Mouse (Mus musculus): ENCODE measurements around the gene Faim. TPM values are rescaled to one million over a fixed set of nuclear protein-coding genes. Genes with fewer than 3 reads are reported as not detected.
A peak's percentile ranks its signal among the peaks of the same experiment; 100 is the strongest.

Faim gene
- total RNA-seq, 2 experiments from 2014 or later, result 5.1 to 6.7 TPM

DNA sequence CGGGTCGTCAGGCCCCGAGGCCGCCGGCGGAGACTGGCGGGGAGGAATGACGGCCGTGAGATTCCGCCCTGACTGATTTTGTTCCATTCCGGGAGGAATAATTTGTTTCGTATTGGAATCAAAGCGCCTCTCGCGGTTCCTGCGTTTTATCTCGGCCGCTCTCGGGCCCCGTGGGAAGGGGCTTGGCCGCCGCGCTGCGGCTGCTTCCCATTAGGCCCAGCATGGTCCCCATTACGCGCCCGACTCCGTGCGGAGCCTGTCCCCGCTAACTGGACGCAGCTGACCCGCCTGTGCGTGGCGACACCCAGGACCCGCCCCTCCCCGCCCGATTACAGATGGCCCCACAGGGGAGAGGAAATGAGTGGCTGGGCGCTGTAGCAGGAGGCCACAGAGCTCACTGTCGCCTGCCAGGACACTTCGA lies 13.1 kb upstream of the Faim start:
- DNase-seq, result no peak
- intact Hi-C loops (cut with DNase I), result no loop called here

DNA sequence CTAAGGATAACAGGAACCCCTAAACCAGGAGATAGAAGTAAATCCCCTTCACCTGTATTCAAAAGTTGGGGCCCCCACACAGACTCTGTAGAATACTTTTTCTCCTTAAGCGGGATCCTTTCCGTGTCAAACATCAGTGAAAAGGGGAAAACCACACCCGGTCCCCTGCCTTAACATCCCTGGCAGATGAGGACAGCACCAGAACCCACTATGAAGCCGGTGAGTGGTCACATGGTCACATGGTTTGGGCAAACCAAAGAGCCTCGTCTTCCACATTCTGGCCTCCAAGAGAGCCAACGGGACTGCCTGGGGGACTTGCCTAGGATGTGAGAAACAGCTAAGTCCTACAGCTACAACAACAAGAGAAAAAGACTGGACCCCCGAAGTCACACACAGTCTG lies 12.6 kb upstream of the Faim start:
- DNase-seq, result no peak
- intact Hi-C loops (cut with DNase I), result no loop called here

DNA sequence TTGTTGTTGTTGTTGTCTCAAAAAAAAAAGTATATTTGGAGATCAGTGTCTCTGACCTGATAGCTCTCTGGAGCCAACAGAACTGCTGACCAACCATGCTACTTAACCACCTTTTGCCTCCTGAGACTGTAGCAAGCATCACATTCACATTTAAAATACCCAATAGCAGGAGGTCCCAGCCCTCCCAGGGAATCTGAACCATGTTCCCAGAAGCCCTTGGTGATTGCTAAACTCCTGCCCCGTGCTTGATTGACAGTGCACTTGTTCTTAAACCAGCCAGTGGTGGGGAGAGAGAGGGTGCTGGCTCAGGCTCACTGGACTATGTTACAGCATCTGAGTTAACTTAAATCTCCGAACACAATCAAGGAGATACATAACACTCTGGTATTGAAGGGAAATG lies 11.3 kb upstream of the Faim start:
- DNase-seq, result no peak
- intact Hi-C loops (cut with DNase I), result loop anchor here (5.0 kb wide), 1 partner anchor 267 kb away; the partner anchor contains the start of gene Cep70

DNA sequence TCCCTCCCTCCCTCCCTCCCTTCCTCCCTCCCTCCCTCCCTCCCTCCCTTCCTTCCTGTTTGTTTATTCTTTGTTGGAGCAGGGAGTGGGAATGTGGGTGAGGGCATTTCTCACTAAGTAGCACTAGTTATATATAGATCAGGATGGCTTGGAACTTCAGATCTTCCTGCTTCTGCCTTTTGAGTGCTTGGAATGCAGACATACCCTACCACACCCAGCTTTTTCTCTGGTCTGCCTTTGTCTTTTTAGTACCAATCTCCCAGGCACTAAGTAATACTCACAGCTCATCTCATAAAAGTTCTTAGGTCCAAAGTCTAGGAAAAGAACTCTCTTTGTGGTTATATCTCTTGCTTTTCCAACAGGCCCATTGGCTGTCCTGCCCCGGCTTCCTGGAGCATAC lies 10.1 kb upstream of the Faim start:
- intact Hi-C loops (cut with DNase I), result loop anchor here (5.0 kb wide), 1 partner anchor 266 kb away; the partner anchor contains the start of gene Cep70
- no peak for DNase-seq

DNA sequence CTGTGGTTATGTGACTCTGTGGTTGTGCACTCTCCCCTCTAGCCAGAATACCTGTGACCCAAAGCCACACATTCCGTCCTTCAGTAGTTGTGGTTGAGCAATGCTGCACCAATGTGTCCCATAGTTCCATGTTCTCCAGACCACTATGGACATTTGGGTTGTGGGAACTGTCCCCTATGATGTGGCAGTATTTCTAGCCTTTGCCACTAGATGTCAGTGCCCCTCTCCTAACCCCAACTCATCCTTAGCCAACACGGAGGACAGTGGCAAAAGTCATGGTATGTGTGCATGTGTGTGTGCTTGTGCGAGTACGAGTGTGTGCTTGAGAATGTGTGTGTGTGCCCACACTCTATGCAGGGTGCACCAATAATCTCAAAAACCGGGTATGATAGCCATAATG lies 9.7 kb upstream of the Faim start:
- intact Hi-C loops (cut with DNase I), result loop anchor here (5.0 kb wide), 1 partner anchor 266 kb away; the partner anchor contains the start of gene Cep70
- DNase-seq, result no peak

DNA sequence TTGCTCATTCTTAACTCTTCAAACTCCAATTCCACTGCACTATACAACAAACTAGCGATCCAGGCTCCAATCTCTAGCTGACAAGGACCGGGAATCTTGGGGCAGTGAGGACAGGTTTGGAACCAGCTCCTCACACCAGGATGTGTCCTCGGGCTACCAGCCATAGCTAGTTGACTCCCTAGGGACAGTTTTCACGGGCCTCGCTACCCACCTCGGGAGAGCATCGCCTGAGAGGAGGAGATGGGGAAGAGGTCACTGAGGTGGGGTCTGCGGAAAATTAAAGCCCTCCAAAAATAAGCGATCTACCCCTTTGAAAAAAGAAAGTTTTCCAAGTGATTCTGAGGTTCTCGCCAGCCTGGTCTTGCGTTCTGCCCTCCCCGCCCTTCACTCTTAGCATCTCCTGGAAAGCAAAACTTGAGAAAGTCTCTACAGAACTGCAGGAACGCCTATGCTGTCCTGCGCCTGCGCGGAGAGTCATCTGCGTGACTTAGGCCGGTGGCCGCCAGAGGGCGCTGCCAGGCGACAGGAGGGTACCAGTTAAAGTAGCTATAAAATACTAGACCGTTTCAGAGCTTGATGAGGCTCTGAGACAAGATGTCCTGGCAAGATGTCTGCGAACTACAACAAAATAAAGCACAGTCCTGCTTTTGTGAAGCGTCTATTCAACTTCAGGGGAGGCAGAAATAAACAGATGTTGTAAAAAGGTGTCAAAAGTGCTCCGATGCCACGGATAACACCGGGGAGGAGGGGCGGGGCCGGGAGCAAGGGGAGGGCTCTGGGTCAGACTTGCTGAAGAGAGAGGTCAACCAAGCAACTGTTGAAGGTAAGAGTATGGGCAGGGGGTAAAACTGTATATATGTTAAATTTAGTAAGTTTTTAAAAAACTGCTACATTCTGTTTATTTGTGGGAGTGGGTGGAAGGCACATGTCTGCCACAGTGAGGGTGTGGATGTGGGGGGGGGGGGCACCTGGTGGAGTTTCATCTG lies 6.4 kb upstream of the Faim start:
- intact Hi-C loops (cut with DNase I), result loop anchor here (2.0 to 10.0 kb wide), 3 partner anchors 263 to 595 kb away; partner anchors contain the start of genes Cep70 and Dbr1
- DNase-seq, result peak; percentile 87 to 93

DNA sequence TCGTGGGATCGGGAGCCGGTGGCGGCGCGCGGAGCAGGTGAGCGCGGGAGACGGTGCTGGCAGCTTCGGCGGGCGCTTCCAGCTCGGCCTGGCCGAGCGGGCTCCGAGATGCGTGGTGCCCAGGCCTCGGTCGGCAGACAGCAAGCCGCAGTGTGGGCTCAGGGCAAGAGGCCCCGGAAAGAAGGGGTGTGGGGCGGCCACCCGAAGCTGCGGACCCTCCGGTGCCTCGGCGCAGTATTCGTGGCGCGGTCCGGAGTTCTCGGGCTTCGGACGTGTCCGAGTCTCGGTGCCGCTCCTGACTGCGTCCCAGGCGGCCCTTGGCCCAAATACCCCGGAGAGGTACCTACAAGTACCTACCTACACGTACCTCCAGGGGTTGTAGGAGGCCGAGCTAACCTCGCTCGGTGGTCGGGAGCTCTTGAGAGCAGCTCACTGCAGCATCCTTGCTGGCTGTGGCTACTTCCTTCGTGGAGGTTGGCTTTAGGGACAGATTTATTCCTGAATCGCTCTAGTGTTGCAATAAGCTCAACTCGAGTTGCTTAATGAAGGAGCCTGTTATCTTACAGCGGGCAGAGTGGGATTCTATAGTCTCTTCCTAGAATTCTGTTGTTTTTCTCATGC lies 413 bp downstream of the Faim start:
- intact Hi-C loops (cut with DNase I), result loop anchor here (5.0 to 10.0 kb wide), 2 partner anchors 61 to 588 kb away; partner anchors contain the start of gene Dbr1
- DNase-seq, result no peak

DNA sequence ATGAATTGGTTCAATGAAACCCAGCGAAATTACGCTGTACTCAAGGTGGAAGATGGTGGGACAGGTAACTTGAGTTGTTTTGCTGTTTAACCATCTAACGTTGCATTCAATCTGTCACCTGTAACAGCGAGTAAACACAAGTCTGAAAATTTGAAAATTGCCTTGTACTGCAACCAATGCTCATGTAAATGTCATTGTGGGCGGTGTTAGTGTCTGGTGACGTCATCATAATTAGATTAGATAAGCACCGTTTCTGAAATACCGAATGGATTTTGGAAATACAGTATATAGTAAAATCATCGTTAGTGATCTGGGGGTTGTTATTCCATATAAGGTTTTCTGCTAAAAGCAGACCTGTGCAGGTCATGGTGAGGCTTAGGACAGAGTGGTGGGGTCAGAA lies 958 bp downstream of the Faim start:
- no peak for DNase-seq
- intact Hi-C loops (cut with DNase I), result loop anchor here (5.0 to 10.0 kb wide), 2 partner anchors 60 to 588 kb away; partner anchors contain the start of gene Dbr1

DNA sequence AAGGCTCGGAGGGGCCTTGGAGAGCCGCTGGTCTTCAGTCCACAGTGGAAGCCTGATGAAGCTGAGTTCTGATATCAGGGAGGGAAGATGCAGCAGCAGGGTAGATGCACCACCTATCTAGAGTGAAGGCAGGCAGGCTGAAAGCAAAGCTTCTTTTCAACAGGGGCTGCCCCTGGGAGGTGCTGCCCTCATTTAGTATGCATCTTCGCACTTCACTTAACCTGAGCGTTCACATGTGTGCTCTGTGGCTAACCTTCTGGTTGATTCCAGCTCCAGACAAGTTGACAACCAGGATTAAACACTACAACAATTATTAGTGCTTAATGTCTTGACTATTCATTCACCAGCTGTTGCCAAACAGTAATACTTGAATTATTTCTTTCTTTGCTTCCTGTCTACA lies 7.9 kb downstream of the Faim start:
- intact Hi-C loops (cut with DNase I), result no loop called here
- DNase-seq, result no peak

DNA sequence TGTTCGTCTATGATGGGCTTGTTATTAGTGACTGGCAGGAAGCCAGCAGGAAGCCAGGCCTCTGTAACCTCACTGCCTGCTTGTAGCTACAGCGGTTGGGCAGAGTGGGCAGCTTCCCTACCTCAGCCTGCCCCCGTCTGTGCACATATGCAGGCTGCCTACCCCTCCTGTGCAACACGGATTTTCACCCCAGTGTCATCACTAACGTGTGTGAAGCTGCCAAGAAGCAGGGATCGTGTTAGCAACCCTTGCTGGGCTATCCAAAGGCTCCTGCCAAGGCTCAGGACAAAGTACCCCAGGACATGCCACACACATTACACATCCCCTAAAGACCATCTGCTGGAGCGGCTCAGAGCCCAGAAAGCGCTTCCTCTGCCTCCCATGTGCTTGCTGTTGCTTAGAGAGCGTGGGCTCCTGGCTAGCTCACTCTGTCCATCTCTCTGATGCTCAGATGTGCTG lies 13.7 kb downstream of the Faim start:
- intact Hi-C loops (cut with DNase I), result no loop called here
- DNase-seq, result no peak

DNA sequence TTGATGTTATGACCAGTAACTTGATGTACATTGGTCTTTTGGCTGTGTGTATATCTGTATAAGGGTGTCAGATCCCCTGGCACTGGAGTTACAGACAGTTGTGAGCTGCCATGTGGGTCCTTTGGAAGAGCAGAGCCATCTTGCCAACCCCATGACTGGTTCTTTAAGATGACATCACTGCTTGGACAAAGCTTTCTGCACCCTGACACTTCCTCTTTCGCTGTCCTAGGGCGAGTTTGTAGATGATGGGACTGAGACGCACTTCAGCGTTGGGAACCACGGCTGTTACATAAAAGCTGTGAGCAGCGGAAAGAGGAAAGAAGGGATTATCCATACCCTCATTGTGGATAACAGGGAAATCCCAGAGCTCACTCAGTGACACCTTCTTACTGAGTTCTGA lies 15.2 kb downstream of the Faim start:
- intact Hi-C loops (cut with DNase I), result no loop called here
- no peak for DNase-seq

DNA sequence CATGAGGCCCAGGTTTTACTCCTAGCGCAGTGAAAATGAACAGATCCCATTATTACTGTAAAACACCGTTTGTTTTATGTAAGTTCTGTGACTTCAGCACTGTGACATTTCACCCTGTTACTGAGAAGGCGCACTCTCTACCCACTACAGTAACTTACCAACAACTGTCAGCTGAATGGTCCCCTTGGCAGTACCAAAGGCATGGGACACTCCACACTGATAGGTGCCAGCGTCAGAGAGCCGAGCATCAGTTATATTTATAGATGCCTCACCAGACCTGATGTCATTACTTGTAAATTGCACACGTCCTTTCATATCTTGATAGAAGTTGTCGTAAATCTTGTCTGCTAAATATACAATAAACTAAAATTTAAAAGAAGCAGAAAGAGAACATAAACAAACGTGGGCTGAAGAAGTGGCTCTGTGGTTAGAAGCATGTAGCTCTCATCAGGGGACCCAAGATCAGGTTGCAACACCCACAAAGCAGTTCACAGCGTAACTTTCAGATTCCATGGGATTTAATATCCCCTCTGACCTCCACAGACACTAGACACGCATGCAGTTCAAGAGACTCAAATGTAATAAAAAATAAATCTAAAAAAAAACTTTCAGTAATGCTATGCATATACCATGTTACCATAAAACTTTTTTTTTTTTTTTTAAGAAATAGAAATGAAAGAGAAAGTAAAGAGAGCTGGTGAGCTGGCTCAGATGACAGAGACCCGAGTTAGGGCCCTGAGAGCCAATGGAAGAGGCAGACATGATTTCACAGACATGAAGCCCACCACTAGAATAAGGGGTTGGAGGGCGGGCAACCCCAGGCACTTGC lies 23.1 kb downstream of the Faim start:
- peak in 1 of 2 experiments; percentile 4 for DNase-seq
- intact Hi-C loops (cut with DNase I), result no loop called here

DNA sequence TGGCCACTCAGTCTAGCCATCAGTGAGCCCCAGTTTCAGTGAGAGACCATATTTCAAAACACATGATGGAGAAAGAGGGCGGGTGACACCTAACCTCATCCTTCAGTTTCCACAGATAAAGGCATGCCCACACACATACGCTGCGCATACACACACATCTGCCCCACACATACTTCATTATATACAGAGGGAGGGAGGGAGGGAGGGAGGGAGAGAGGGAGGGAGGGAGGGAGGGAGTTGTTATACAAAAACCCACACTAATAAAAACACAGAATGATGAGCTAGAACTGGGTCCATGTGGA lies 23.7 kb downstream of the Faim start:
- intact Hi-C loops (cut with DNase I), result no loop called here
- no peak for DNase-seq

DNA sequence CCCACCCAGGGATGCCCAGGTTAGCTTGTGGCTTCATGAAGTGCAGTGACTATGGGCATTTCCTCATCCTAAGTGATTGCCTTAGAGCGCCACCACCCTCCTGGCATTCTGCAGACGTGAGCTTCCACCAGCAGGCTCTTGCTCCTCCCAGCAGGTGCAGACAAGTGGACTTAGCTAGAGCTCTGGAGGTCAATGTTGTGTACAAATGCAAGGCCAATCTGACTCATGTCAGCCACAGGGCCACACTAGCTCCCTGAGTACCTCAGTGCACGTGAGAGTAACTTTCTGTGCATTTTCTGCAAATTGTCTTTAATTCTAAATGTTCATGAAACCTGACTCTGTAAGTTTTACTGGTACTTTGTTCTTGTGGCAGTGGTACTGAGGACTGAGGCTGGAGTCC lies 30.1 kb downstream of the Faim start:
- intact Hi-C loops (cut with DNase I), result no loop called here

DNA sequence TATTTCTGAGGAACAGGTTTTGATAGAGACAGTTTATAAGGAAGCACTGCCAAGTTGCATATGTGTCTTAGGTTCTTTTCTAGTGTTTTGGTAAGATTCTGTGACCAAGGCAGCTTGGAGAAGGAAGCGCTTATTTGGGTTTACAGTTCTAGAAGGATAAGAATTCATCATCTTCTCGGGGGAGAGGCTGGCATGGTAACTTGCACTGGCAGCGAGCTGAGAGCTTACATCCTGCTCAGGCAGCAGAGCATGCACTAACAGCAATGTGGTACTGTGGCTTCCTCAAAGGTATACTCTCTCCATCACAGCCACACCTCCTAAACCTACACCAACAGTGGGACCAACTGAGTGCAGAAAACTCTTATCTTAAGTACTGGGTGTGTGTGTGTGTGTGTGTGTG lies 30.6 kb downstream of the Faim start:
- DNase-seq, result no peak
- intact Hi-C loops (cut with DNase I), result no loop called here

More for the DNA sequence above, 30.1 kb downstream of the Faim start:
- no peak for DNase-seq

DNA sequence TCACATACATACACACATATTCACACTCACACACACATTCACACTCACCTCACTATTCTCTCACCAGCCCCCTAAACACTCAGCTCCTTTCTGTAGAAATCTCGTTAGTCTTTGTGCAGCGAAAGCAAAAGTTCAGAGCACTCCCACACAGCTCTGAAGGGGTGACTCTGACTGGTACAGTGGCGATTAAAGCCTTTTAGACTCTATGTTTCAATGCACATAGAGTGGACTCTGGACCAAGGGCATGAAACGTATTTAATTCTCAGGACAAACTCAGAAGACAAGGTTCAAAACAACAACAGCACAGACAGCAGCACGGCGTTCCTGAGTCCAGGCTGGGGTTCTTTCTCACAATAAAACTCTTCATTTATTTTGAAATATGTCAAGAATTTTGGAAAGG lies 31.5 kb downstream of the Faim start:
- DNase-seq, result no peak
- intact Hi-C loops (cut with DNase I), result no loop called here

DNA sequence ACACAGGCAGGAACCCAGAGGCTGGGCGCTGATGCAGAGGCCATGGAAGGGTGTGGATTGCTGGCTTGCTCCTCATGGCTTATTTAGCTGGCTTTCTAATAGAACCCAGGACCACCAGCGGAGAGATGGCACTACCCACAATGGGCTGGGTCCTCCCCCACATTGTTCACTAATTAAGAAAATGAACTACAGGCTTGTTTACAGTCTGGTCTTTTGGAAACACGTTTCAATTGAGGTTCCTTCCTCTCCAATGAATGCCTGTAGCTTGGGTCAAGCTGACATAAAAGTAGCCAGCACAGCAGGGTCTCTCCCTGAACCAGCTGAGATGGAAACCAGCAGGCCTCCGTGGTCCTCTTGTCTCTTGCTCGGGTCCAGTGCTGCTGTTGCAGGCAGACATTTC lies 35.0 kb downstream of the Faim start:
- intact Hi-C loops (cut with DNase I), result no loop called here
- DNase-seq, result no peak

DNA sequence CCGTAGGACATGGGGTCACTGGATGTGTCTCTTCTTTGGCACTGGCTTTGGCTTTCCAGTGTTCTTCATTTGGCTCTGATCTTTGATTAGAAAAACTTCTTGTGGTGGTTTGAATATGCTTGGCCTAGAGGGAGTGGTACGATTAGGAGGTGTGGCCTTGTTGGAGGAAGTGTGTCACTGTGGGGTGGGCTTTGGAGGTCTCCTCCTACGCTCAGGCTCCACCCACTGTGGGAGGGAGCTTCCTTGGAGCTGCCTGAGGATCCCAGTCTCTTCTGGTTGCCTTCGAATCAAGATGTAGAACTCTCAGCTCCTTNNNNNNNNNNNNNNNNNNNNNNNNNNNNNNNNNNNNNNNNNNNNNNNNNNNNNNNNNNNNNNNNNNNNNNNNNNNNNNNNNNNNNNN lies 35.6 kb downstream of the Faim start:
- intact Hi-C loops (cut with DNase I), result no loop called here
- no peak for DNase-seq

DNA sequence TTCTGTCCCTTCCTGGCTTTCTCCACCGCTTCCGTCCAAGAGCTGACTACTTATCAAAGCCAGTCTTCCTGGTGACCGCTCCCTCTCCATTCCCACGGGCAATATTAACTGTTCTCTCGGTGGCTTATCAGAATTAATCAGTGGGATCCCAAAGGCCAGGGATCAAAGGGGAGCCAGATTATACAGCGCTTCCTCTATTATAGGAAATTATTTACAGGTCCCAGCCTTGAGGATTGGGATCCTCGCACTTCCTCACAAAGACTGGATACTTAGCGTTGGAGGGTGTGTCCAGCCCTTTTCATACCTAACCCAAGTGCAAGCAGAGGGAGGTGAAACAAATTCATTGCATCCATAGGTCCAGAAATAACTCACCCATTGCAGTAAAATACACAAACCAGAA lies 45.9 kb downstream of the Faim start:
- no peak for DNase-seq
- intact Hi-C loops (cut with DNase I), result no loop called here

DNA sequence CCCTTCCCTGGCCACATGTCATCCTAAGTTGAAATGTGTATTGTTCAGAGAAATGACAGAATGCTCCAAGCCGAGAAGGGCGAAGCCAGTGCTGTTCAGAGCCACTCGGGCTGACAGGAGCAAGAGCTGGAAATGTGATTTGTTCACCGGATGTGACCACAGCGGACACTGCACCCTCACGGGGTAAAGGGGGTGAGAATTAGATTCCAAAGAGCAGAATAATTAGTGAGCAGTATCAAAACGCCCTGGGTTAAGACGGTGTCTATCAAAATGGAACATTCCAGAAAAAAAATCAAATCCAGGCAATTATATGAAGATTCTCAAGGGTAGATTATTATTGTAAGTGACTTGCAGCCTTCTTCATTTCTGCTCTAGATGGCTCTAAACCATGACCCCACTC lies 47.9 kb downstream of the Faim start:
- intact Hi-C loops (cut with DNase I), result no loop called here
- no peak for DNase-seq

DNA sequence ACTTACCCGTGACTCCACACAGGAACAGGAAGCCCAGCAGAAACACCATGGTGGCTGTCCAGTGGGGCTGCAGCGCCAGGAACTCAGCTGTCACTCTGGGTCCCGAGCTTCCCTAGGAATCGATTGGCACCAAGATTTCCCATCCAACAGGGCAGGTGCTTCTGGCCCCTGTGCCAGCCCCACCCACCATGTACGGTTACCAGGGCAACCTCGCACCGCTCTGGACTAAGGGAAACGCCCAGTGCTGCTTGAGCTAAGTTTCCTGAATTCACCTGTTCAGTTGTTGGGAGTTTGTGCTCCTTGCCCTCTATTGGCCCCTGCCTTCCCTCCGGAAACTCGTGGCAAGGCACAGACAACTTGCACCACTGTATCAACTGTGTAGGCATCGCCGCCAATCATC lies 49.4 kb downstream of the Faim start, which contains the start of gene Gm1123:
Gene Gm1123, minus strand, starts transcription at position 141 of the 400 bp plus-strand sequence.
- intact Hi-C loops (cut with DNase I), result no loop called here
- no peak for DNase-seq

Data from heart, postnatal 36 days (tissue).